Mouse (Mus musculus) testis, postnatal 14 days (tissue): ENCODE measurements around the gene Pcbp3.
"Not testable (repeated sequence)": the region's sequence is repeated elsewhere in the genome, so short reads cannot be mapped to it uniquely, and the experiment has no call there.

Experiments
- DNase-seq: peaks from one replicate; pipeline ENCODE4 v3.0.0; 2021; ENCODE audit warnings: low spot score

The Pcbp3 gene

GRCm38 (mm10) chr10:76961790-76962489 lies at the start of gene Pcbp3:
Pcbp3 (minus strand) TSS chr10:76961887.
- DNase-seq = peak; percentile 99

DNA sequence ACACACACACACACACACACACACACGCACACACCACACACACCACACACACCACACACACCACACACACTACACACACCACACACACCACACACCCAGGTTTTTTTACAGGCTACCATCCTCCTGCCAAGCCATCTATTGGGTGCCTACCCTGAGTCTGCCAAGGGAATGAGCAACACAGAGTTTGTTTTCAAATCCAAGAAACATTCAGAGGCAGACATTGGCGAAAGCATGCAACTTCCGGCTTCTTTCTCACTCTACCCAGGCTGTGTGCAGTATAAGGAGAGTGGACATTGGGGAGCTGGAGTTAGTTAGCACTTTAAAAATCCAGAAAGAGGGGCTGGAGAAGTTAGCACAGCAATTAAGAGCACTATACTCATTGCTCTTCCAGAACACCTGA lies 47.0 kb upstream of the Pcbp3 start:
- no peak for DNase-seq

DNA sequence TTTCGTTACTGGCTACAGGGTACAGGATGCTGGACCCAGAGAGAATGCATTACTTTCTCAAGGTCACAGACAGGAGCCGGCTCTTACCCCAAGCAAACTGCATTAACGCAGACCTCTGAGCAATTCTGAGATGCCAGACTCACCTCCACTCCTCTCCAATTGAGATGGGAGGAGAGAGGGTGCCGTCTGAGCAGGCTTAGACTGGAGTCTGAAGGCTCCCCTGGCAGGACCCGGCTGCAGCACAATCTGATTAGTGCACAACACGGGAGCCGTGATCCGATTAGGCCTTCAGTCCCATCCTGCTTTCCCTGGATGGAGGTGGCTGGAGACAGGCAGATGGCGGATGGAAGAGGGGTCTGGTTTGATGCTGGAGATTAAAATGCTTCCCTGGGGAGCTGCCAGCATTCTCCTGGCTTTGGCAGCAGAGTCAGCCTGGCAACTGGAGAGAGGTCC lies 46.4 kb upstream of the Pcbp3 start:
- DNase-seq = no peak

GRCm38 (mm10) chr10:77007433-77008108 lies 45.9 kb upstream of the Pcbp3 start:
- DNase-seq = peak; percentile 58

- no peak for DNase-seq
Measured at GRCm38 (mm10) chr10:77004936-77005335, 43.2 kb upstream of the Pcbp3 start.

- peak; percentile 78 for DNase-seq
Measured at GRCm38 (mm10) chr10:76997759-76998513, 36.2 kb upstream of the Pcbp3 start.

DNA sequence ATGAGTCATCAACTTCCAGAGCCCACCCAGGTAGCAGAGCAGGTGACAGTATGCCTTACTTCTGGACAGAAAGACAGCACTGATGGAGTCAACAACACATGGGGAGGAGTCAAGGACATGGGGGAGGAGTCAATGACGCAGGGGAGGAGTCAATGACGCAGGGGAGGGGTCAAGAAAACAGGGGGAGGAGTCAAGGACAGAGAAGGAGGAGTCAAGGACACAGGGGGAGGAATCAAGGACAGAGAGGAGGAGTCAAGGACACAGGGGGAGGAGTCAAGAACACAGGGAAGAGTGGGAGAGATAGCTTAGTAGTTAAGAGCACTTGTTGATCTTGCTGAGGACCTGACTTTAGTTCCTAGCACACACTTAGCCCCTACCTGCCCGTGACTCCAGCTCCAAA lies 30.8 kb upstream of the Pcbp3 start:
- no peak for DNase-seq

GRCm38 (mm10) chr10:76988586-76988985 lies 26.9 kb upstream of the Pcbp3 start:
- DNase-seq = no peak

- DNase-seq = no peak
Measured at GRCm38 (mm10) chr10:76978042-76978441, 16.4 kb upstream of the Pcbp3 start.

GRCm38 (mm10) chr10:76976699-76977098 lies 15.0 kb upstream of the Pcbp3 start:
- DNase-seq = no peak

GRCm38 (mm10) chr10:76973797-76974436 lies 12.2 kb upstream of the Pcbp3 start:
- DNase-seq = no peak

GRCm38 (mm10) chr10:76972318-76972717 lies 10.6 kb upstream of the Pcbp3 start:
- not testable (repeated sequence) for DNase-seq

- DNase-seq = no peak
Measured at GRCm38 (mm10) chr10:76970974-76971373, 9.3 kb upstream of the Pcbp3 start.

DNA sequence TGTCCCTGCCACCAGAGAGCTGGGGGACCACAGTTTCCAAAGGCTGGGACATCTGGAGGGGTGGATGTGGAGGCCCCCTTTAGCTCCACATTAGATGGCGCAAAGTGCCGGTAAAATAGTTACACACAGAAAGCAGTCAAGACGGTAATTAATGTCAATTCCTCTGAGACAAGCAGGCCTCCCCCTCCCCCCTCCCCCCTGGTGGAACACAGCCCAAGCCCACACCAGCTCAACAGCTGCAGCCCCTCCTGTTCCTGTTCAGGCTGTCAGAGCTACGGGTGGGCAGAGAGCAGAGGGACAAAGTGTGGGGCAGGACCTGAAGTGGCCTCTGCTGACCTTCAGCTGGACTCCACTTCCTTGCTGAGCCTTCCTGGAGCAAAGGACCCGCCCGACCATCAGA lies 2.7 kb upstream of the Pcbp3 start:
- no peak for DNase-seq

- DNase-seq = no peak
Measured at GRCm38 (mm10) chr10:76963997-76964396, 2.3 kb upstream of the Pcbp3 start.

GRCm38 (mm10) chr10:76961156-76961555 lies 531 bp downstream of the Pcbp3 start:
- DNase-seq = peak; percentile 51

- no peak for DNase-seq
Measured at GRCm38 (mm10) chr10:76958201-76958600, 3.5 kb downstream of the Pcbp3 start.

DNA sequence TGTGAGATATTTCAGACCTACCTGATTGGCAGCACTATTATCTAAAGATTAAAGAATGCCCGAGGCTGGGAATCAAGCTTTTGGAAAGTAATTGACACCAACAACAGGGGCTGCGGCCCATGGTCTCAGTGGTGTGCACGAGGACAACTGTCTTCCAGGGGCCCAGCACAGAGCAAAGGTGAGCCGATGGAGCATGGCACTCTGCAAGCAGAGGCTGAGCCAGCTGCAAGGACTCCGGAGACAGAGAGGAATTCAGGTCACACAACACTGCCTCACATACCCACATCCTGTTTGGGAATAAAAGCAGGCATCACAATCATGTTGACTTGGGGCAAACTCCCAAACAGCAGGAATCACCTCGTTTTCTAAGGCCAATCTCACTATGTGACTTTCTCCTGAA lies 5.5 kb downstream of the Pcbp3 start:
- DNase-seq = no peak

DNA sequence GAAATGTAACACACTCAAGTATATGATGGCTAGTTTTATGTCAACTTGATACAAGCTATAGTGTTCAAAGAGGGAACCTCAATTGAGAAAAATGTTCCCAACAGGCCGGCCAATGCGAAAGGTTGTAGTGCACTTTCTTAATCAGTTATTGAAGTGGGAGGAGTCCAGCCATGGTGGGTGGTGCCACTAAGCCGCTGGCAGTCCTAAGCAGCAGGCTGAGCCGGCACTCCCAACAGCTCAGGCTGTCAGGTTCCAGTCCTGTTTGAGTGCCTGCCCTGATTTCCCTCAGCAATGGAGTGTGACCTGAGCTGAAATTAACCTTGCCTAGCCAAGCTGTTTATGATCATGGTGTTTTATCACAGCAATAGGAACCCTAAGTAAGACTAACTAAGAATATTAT lies 20.6 kb downstream of the Pcbp3 start:
- DNase-seq = no peak

DNA sequence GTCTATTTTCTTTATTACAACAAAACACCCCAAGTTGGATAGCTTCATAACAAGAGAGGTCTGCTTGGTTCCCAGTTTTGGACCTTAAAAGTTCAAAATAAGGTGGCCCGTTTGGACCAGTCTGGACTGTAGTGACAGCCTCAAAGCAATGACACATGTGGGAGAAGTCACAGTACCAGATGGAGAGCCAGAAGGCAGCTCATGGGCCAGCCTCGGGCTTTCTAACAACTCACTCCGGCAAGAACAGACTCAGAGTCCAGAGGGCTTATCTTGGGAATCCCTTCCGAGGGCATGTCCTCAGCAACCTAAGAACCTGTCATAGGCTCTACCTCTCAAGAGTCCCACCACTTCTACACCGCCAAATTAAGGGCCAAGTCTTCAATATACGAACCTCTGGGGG lies 24.9 kb downstream of the Pcbp3 start:
- DNase-seq = no peak

GRCm38 (mm10) chr10:76934805-76935204 lies 26.9 kb downstream of the Pcbp3 start:
- no peak for DNase-seq

GRCm38 (mm10) chr10:76931794-76932193 lies 29.9 kb downstream of the Pcbp3 start:
- no peak for DNase-seq
